Mouse (Mus musculus): Measurements from ENCODE around the gene Ctrb1.
A peak's percentile ranks its signal among the peaks of the same experiment; 100 is the strongest.
"Not testable (repeated sequence)": the region's sequence is repeated elsewhere in the genome, so short reads cannot be mapped to it uniquely, and the experiment has no call there.

Ctrb1 gene

DNA sequence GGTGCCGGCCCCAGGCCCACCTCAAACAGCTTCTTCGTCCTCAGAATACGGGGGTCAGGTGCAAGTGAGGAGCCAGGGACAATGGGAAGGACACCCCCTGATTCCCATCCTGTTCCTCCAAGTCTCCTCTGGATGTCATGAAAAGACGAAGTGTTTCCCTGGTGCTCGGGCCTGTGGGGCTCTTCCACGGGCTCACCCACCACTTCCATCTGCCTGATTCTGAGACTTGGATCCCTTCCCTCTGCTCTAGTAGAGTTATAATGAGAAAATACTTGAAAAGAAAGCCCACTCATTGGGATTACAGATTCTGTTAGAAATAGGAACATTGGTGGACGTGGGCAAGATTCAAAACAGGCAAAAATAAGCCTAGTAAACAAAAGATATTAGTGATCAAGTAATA, 12.0 kb downstream of the Ctrb1 start:
- no peak for DNase-seq

DNA sequence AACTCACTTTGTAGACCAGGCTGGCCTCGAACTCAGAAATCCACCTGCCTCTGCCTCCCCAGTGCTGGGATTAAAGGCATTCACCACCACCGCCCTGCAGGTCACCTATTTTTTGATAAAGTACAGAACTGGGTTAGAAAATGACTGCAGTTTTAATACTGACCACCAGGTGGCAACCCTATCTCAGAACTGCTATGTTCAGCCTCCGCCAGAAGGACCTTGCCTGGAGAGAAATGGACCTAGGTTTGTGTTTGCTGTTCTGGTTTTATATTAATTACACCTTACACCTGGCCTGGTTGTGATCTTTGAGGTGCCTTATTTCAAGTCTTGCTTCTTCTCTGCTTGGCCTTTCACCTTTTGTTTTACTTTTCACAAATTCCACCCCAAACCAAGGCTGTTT, 12.7 kb downstream of the Ctrb1 start:
- DNase-seq: peak; percentile 72 to 76

DNA sequence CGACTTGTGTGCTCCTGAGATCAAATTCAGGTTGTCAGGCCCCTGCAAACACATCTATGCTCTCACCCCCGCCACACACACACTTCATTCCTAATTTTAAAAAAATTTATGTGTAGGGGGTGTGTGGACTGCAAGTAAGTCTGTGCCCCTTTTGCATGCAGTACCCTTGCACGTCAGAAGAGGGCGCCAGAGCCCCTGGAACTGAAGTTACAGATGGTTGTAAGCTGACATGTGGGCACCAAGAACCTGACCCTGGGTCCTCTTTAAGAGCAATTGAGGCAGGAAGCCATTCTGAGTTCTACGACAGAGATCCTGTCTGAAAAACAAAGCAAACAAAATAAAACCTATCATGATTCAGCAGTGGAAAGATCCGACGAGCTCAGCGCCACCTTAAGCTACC, 14.6 kb downstream of the Ctrb1 start:
- DNase-seq: no peak

DNA sequence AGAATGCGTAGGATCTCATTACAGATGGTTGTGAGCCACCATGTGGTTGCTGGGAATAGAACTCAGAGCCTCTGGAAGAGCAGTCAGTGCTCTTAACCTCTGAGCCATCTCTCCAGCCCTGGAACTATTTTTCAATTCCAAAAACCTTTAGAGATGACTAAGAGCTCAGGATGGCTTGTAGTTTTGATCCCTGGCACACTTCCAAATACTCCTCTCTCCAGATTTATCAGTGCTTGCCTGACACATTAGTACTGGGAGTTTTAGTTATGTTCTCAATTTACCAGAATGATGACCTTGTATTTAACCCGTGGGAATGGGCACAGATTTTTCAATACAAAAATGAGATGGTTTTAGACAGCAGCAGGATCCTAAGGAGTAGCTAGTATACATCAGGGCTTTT, 24.1 kb downstream of the Ctrb1 start:
- DNase-seq: no peak

DNA sequence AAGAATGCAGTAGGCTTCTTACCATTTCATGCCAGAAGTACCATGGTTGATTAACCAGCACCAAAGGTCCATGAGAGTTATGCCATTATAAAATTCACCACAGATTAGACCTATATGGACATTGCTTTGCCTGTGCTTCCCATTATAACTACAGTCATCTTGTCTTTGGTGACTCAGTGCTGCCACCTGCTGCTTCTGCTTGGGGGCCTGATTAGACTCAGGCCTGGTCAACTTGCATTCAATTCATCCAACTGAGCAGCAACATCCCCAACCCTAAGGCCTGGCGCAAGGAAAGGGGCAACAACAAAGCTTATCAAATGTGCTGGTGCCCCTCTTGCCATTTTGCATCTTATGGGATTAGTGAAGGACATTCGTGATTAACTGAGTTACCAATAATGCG, 28.3 kb downstream of the Ctrb1 start:
- DNase-seq: peak; percentile 83 to 84

DNA sequence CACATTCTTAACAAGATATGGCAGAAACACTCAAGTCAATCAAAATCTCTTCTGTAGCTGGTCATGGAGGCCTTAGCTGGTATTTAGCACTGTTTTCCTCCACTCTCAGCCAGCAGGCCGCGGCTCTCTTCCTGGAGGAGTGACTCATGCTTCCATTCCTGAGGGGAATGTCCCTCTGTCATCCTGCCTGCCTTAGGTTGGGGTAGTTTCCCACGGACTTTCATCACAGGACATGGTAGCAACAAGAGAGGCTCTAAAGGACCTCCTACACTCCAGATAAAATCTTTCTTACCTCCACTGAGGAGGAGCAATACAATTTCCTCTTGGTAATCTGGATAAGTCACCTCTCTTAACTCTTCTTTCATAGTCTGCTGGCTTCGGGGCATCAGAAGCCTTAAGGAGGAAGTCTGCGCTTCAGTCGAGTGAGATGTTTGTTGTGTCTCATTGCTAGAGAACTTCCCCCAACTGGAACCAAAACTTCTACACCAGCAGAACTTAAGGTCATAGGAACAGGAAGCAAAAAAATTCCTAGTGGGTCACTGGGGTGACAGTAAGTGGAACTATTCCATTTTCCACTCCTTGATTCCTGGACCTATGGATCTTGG, 31.9 kb downstream of the Ctrb1 start:
- DNase-seq: peak in 1 of 2 experiments; percentile 18

DNA sequence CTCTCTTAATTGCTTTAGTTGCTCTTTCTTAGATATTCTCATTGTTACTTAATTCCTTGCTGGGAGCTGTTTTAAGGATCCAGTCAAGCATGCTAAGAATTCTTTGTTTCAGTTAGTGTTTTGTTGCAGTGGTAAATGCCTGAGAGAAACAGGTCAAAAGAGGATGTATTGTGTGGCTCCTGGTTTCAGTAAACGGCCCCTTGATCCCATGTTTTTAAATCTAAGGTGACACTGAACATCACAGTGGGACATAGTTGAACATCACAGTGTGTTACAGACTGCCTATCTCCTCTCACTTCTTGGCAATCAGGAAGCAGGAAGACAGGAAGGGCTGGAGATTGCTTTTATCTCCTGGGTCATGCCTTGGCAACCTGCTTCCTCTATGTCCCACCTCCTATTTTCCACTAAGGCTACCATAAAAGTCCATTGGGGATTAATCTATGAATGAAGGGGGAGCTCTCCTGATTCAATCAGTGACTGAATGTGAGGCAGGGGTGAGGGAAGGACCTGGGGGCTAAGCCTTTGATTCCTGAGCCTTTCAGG, 33.4 kb downstream of the Ctrb1 start:
- DNase-seq: no peak

DNA sequence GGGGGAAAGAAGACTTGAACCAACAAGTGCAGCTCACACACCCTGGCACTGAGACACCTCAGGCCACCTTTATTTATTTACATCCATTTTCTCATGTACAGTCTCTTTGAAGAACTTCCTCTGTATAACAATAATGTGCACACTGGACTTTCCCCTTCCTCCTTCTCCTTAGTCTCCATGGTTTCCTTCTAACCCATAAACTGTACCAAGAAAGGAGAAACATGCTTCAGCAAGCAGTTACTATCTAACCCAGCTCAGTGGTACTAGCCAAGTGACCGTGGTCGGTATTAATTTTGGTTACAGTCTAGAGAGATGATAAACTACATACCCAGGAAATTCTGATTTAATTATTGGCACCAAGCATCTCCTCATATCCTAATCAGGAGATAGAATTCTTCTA, 37.3 kb downstream of the Ctrb1 start:
- no peak for DNase-seq

DNA sequence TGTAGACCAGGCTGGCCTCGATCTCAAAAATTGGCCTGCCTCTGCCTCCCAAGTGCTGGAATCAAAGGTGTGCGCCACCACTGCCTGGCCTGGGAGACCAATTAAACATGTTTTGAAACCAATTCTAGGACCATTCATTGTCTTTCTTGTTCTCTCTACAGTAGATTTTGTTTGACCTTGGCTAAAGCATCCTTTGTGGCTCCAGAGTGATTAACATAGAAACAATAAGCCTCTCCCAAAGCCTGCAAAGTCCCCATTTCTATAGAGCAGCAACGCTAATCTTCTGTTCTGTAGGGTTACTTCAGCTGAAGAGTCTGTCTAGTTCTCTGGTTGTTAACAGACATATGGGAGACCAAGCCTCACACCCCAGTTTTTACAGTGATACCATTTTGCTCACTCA, 40.2 kb downstream of the Ctrb1 start:
- no peak for DNase-seq

DNA sequence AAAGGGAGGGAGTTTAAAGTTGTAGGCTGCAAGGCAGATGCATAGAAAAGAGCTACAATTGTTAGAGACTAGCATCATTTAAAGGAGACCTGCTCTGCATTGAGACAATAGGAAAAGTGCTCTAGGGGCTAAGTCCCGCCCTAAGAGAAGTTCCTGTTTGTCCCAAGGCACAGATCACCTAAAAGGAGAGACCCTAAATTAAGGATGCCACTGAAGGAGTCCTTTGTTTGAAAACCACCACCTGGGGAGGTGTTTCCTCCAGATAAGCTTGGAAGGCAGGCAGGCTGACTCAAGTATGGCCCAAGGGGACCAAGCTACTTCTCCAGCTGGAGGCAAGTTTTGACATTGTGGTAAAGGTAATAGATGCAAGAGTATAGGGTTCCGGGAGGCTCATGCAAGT, 42.0 kb downstream of the Ctrb1 start:
- DNase-seq: no peak

DNA sequence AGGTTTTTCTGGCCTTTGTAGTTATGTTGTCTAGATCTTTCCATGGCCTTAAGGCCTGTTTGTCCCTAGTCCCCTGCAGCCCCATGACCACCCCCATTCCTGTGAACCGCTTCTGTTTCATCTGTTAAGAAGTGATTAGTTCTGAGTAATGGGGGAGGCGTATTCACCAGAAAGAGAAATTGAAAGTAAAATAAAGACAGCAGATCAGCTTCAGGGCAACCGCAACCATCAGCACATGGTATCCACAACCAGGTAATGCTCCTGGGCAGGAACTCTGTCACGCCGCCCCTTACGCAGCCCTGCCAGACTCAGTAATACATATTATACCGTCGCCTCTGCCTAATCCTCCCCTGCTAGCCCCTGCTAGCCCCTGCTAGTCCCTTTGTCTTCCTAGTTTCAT, 45.1 kb downstream of the Ctrb1 start:
- DNase-seq: no peak

DNA sequence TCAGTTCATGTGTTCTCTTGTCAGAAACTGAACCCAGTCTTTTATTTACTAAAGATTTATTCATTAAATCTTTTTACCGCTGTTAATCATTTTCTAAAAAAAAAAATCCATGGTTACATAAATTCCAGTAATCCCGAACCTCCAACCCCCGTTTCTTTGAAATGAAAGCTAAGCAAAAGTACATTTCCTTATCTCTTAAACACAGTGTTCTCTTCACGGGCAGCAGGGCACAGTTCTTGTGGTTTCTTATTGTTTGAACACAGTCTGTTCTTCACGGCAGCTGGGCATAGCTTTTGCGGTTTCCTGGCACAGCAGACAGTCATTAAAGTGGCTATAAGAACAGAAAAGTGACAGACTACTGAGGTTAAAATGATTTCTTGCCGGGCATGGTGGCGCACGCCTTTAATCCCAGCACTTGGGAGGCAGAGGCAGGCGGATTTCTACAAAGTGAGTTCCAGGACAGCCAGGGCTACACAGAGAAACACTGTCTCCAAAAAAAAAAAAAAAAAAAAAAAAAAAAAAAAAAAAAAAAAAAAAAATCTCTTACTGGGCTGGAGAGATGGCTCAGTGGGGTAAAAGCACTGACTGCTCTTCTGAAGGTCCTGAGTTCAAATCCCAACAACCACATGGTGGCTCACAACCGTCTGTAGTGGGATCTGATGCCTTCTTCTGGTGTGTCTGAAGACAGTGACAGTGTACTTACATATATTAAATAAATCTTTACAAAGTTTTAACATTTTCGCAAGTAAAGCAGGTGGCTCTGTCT, 46.3 kb downstream of the Ctrb1 start:
- not testable (repeated sequence) for DNase-seq

DNA sequence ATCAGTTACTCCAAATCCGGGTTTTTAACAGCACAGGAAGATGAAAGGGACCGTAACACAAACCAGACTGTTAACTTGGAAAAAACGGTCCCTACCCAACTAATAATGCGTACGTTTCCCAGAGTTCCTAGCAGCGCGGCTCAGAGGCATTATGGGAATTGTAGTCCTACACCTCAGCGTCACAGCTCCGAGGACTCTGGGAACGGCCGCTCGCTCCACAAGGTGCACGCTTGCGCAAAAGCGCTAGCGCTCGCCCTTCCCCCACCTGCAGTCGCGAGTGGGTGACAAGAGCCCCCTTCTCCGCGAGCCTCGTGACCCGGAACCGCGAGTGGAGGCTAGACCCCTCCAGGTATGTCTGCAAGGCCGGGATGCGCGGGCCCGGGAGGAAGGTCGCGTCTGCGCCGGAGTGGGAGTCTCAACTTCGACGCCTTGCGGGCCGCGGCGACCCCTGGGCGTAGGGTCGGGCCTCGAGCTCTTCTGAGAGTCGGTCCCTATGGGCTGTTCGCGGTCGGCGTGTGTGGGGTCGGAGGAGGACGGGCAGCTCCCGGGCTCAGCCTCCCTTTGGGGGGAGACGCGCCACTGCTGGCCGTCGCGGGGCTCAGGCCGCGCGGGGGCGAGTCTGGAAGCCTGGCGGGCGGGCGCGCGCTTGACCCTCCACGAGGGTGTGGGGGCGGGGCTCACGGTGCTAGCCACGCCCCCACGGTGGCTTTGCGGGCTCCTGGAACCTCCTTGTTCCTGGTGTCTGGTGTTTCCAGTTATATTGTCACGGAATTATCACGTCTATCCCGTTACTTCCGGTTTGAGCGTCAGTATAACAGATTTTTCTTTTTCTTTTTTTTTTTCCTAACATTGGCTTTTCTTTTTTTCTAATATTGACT, 47.3 kb downstream of the Ctrb1 start, which contains the start of gene Zfp1:
Zfp1 (plus strand) TSS at position 138 of the 878 bp plus-strand sequence.
- DNase-seq: peak; percentile 93

DNA sequence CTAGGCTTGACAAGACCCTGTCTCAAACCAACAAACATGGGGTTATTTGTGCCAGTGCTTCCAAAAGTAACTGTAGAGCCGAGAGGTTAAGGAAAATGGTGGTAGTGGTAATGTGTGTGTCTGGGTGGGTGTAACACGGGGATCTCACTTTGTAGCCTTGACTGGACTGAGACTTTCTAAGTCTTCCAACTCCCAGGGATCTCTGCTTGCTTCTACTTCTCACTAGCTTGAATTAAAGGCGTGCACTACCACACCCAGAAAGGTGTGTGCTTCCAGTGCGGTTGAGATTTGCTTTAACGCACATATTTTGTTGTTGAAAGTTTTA, 47.9 kb downstream of the Ctrb1 start:
- DNase-seq: no peak

DNA sequence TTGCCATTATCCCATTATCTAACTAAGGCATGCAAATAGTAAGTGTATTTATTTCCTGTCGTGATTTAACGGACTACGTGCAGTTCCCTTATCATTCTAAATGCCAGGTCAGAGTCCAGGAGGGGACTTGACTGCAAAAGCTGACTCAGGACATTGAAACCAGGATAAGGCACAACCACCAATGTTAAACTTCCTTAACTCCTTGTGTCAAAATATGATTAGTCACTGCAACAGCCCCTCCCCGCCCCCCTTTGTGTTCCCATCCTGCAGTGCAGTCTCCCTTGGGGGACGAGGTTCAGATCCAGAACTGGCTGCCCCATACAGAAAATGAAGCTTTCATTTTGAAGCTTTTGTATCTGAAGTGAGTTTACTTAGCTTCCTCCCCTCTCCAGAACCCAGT, 48.3 kb downstream of the Ctrb1 start:
- DNase-seq: peak in 1 of 2 experiments; percentile 13

DNA sequence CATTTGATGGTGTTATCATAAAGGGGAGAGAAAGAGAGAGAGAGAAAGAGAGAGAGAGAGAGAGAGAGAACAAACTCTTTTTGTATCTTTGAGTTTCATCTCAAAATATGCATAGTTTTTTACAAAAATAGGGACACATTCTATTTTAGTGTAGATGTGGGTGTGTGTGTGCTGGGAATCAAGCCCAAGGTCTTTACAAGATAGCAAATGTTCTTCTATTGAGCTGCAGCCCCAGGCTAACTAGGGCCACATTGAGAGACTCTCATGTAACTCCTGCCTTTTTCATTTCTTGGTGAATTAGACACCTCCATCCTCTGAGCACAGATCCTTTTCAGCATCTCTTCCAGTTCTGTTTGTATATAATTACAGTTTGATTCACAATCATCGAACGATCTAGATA, 49.7 kb downstream of the Ctrb1 start:
- DNase-seq: no peak

DNA sequence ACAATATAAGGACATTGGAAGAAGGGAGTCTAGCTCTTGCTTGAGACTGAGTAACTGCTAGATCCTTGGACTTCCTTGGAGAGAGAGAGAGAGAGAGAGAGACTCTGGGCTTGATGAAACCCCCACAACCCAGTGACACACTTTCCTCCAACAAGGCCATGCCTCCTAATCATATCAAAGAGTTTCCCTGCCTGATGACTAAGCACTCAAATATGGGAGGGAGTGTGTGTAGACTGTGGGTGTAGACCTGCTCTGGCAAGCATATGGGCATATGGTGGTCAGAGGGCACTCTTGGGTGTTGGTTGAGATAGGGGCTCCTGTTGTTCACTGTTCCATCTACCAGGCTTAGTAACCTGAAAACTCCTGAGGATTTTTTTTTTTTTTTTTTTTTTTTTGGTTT, 52.7 kb downstream of the Ctrb1 start:
- no peak for DNase-seq

All from cerebellum, adult 18-20 months (tissue).